ENCODE assay signal across 21 mouse cellular contexts in the genomic region with DNA sequence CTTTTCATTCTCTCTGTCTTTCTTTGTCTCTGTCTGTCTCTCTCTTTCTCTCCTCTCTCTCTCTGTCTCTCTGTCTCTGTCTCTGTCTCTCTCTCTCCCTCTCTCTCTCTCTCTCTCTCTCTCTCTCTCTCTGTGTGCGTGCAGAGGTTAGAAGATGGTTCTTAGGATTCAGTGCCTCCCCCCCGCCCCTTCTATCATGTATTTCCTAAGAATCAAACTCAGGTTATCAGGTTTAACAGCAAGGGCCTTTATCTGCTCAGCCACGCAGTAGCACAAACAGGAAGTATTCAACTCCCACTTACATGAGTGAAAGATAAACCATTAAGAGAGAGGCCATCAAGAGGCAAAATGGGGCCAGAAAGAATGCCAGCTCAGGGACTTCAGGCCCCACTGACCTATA.
DNase-seq lines count a peak whose midpoint lies in the region; ATAC-seq and TF ChIP-seq lines count a peak whose summit lies in the region.
"Had no signal": no experiment of that assay in that cellular context is flagged by ENCODE, and none has a peak within 500 bp of the region (broad histone marks: within the 10 kb centered on the region; RNA-seq: fewer than 3 reads in every experiment).

No protein-coding gene starts in this region.

- H3K27ac ChIP-seq in liver, postnatal 0 days (ENCODE audit: low read depth), result no peak overlapping the region
- H3K27ac ChIP-seq: embryonic facial prominence, embryonic 15.5 days; heart, embryonic 10.5 days; hindbrain, embryonic 10.5 days; hindbrain, postnatal 0 days; kidney, postnatal 0 days; layer of hippocampus, adult 2 months; limb, embryonic 15.5 days; midbrain, embryonic 13.5 days had no signal

- peak; percentile 65 for DNase-seq in 416B (ENCODE audit: low read depth)
- DNase-seq in c-Kit-positive CD71-positive TER-119-negative erythroid progenitor cells, embryonic 14.5 days (ENCODE audit: low read depth), result peak; percentile 52
- peak; percentile 47 for DNase-seq in liver
- DNase-seq in liver, postnatal 0 days, result no peak
- DNase-seq in layer of hippocampus, adult 11-12 months (ENCODE audit: low spot score), result no peak
- no peak for DNase-seq in embryo, embryonic 11 days
- no peak for DNase-seq in neural tube, embryonic 10.5 days (ENCODE audit: extremely low spot score, low spot score)
- DNase-seq: adrenal gland, postnatal 14 days; B cell, adult 2 months; cerebellum, adult 11-12 months; cerebellum, postnatal 14 days; gastrocnemius, postnatal 14 days; kidney, adult 18-20 months had no signal

- 46% methylated on average over 3 of the region's 3 CpGs for WGBS in liver, postnatal 0 days (ENCODE audit: insufficient replicate concordance)

- no peak overlapping the region for H3K4me2 ChIP-seq in liver, postnatal 0 days (ENCODE audit: low read depth, low read length)
- H3K4me2 ChIP-seq: embryonic facial prominence, embryonic 15.5 days; limb, embryonic 15.5 days; midbrain, embryonic 13.5 days had no signal

- ATAC-seq in liver, postnatal 0 days, result peak; percentile 47
- ATAC-seq: hindbrain, postnatal 0 days; midbrain, embryonic 13.5 days had no signal

- no peaks in the 10 kb centered on the region for H3K9me3 ChIP-seq in liver, postnatal 0 days (ENCODE audit: low read length)
- H3K9me3 ChIP-seq: embryonic facial prominence, embryonic 15.5 days; heart, embryonic 10.5 days; hindbrain, embryonic 10.5 days; limb, embryonic 15.5 days; midbrain, embryonic 13.5 days had no signal

- H3K9ac ChIP-seq in liver, postnatal 0 days (replicated peaks), result no peak overlapping the region
- H3K9ac ChIP-seq: embryonic facial prominence, embryonic 15.5 days; limb, embryonic 15.5 days; midbrain, embryonic 13.5 days had no signal

- H3K36me3 ChIP-seq in liver, postnatal 0 days (replicated peaks; ENCODE audit: insufficient read depth, low read length), result no peaks in the 10 kb centered on the region
- H3K36me3 ChIP-seq: embryonic facial prominence, embryonic 15.5 days; heart, embryonic 10.5 days; limb, embryonic 15.5 days; midbrain, embryonic 13.5 days had no signal

- no peak for TF ChIP-seq CTCF in liver, postnatal 0 days (IDR thresholded peaks at IDR 0.05; ENCODE audit: low read depth)

- no peaks in the 10 kb centered on the region for H3K27me3 ChIP-seq in liver, postnatal 0 days (ENCODE audit: insufficient read depth, low read length)
- H3K27me3 ChIP-seq: limb, embryonic 15.5 days; midbrain, embryonic 13.5 days had no signal

- peaks cover 6% of the 10 kb centered on the region; the same call in 1 of the 2 replicates for H3K4me1 ChIP-seq in liver, postnatal 0 days (ENCODE audit: insufficient read depth)
- H3K4me1 ChIP-seq: embryonic facial prominence, embryonic 15.5 days; hindbrain, embryonic 10.5 days; midbrain, embryonic 13.5 days had no signal

- no peak overlapping the region for H3K4me3 ChIP-seq in liver, postnatal 0 days (ENCODE audit: low read depth, low read length)
- H3K4me3 ChIP-seq: embryonic facial prominence, embryonic 15.5 days; heart, embryonic 10.5 days; hindbrain, embryonic 10.5 days; layer of hippocampus, adult 2 months; limb, embryonic 15.5 days; midbrain, embryonic 13.5 days had no signal

- TF ChIP-seq EP300 in liver, postnatal 0 days (IDR thresholded peaks at IDR 0.05; ENCODE audit: low read depth), result peak; percentile 81

Comparison
In these comparisons a context has a peak if more than half of its experiments do, and no peak if none do; other contexts are left out.
1. DNase-seq: peak in 416B (single experiment), c-Kit-positive CD71-positive TER-119-negative erythroid progenitor cells, embryonic 14.5 days (single experiment) and liver (single experiment); none in liver, postnatal 0 days (single experiment), layer of hippocampus, adult 11-12 months (single experiment), embryo, embryonic 11 days (single experiment) and neural tube, embryonic 10.5 days (single experiment).